ENCODE assay signal across 21 mouse cellular contexts in the genomic region with DNA sequence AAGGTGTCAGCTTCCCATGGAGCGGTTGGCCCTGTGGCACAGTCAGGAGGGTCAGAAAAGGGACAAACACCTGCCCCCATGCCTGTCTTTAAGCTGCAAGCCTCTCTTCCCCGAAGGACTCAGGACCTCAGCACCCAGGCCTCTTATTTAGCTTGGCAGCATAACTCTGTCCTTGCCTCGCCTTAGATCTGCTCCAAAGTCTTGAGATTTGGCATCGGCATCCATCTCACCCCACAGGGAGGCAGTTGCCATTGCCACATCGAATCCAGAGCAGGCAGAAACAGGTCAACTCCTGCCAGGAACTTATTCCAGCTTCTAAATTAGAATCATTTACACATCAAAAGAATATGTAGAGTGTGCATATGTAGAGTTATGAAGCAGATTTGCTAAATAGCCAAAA. TPM values are rescaled to one million over a fixed set of nuclear protein-coding genes. Genes with fewer than 3 reads are reported as not detected.
DNase-seq lines count a peak whose midpoint lies in the region; ATAC-seq lines count a peak whose summit lies in the region.
"Had no signal": no experiment of that assay in that cellular context is flagged by ENCODE, and none has a peak within 500 bp of the region (broad histone marks: within the 10 kb centered on the region; RNA-seq: fewer than 3 reads in every experiment).

No protein-coding gene starts in this region.

- no peak for ATAC-seq in hindbrain, embryonic 11.5 days (ENCODE audit: low FRiP score)
- no peak for ATAC-seq in hindbrain, embryonic 13.5 days (ENCODE audit: low FRiP score)
- ATAC-seq: forebrain, embryonic 14.5 days; inflammation-experienced regulatory T-cells, adult 6 months; lung, postnatal 0 days had no signal

- no peak overlapping the region for H3K4me2 ChIP-seq in hindbrain, embryonic 11.5 days (replicated peaks; ENCODE audit: low read depth, low read length)
- no peak overlapping the region for H3K4me2 ChIP-seq in hindbrain, embryonic 13.5 days
- H3K4me2 ChIP-seq: embryonic facial prominence, embryonic 12.5 days; liver, embryonic 13.5 days had no signal

- H3K4me1 ChIP-seq in hindbrain, embryonic 11.5 days (replicated peaks; ENCODE audit: control insufficient read depth, insufficient read depth, low read length) = peaks cover 3% of the 10 kb centered on the region; the same call in 1 of the 2 replicates
- H3K4me1 ChIP-seq in hindbrain, embryonic 13.5 days (replicated peaks) = peaks cover 20% of the 10 kb centered on the region
- H3K4me1 ChIP-seq: liver, embryonic 13.5 days had no signal

- peak overlapping the region; percentile 81 for H3K27ac ChIP-seq in hindbrain, embryonic 11.5 days (ENCODE audit: low read depth, low read length)
- H3K27ac ChIP-seq in hindbrain, embryonic 13.5 days = no peak overlapping the region
- H3K27ac ChIP-seq: embryonic facial prominence, embryonic 12.5 days; liver, embryonic 13.5 days had no signal

- no peaks in the 10 kb centered on the region for H3K9me3 ChIP-seq in hindbrain, embryonic 11.5 days (ENCODE audit: control insufficient read depth, low read length)
- no peaks in the 10 kb centered on the region for H3K9me3 ChIP-seq in hindbrain, embryonic 13.5 days
- H3K9me3 ChIP-seq: liver, embryonic 13.5 days had no signal

- 77% methylated on average over 5 of the region's 5 CpGs for WGBS in hindbrain, embryonic 11.5 days
- 69% methylated on average over 5 of the region's 5 CpGs for WGBS in hindbrain, embryonic 13.5 days

- H3K4me3 ChIP-seq in hindbrain, embryonic 11.5 days (ENCODE audit: low read depth, low read length) = no peak overlapping the region
- H3K4me3 ChIP-seq in hindbrain, embryonic 13.5 days = no peak overlapping the region
- H3K4me3 ChIP-seq: embryonic facial prominence, embryonic 12.5 days; liver, embryonic 13.5 days had no signal

- peak; percentile 7 to 26 for DNase-seq in cerebellum, postnatal 10 days
- no peak for DNase-seq in cerebellum, postnatal 25 days
- no peak for DNase-seq in hindbrain, embryonic 11.5 days (ENCODE audit: low spot score)
- peak; percentile 40 to 47 for DNase-seq in right cerebral cortex, postnatal 10 days (ENCODE audit: low spot score in 2 of 2)
- no peak for DNase-seq in right cerebral cortex, adult 2 months (ENCODE audit: low spot score in 2 of 2)
- DNase-seq in heart, postnatal 4 days = no peak
- no peak for DNase-seq in neural tube, embryonic 10.5 days (ENCODE audit: extremely low spot score, low spot score)
- DNase-seq: cerebellum, postnatal 14 days; liver, embryonic 13.5 days; thymus, postnatal 36 days had no signal

- H3K36me3 ChIP-seq in hindbrain, embryonic 11.5 days (ENCODE audit: control insufficient read depth, insufficient read depth, low read length) = no peaks in the 10 kb centered on the region
- no peaks in the 10 kb centered on the region for H3K36me3 ChIP-seq in hindbrain, embryonic 13.5 days
- H3K36me3 ChIP-seq: embryonic facial prominence, embryonic 12.5 days; liver, embryonic 13.5 days had no signal

- H3K9ac ChIP-seq in hindbrain, embryonic 11.5 days (ENCODE audit: low read depth, low read length) = no peak overlapping the region
- H3K9ac ChIP-seq in hindbrain, embryonic 13.5 days = no peak overlapping the region
- H3K9ac ChIP-seq: embryonic facial prominence, embryonic 12.5 days; liver, embryonic 13.5 days had no signal

- H3K27me3 ChIP-seq in hindbrain, embryonic 11.5 days (ENCODE audit: control insufficient read depth, insufficient read depth, low read length) = no peaks in the 10 kb centered on the region
- no peaks in the 10 kb centered on the region for H3K27me3 ChIP-seq in hindbrain, embryonic 13.5 days
- H3K27me3 ChIP-seq: embryonic facial prominence, embryonic 12.5 days; liver, embryonic 13.5 days had no signal

RNA-seq across cellular contexts. Expression of a gene that starts 22.8 kb away (rescaled TPM):
- not detected in 2 replicates for polyA plus RNA-seq in hindbrain, embryonic 11.5 days (2014; fragmentation: Nextera tagmentation; extraction: Ambion mirVana)
- polyA plus RNA-seq in hindbrain, embryonic 13.5 days (2015; fragmentation: Nextera tagmentation; extraction: Ambion mirVana) = not detected in 2 replicates
- total RNA-seq in heart, postnatal 4 days (2021) = not detected
- total RNA-seq: heart, adult 18-20 months; layer of hippocampus, adult 8-10 months; left cerebral cortex, postnatal 36 days had no signal
- polyA plus RNA-seq: embryonic facial prominence, embryonic 12.5 days; forebrain, embryonic 14.5 days; heart, postnatal 0 days; inflammation-experienced regulatory T-cells, adult 6 months; kidney, embryonic 14.5 days; liver, embryonic 13.5 days; lung, postnatal 0 days; stomach, embryonic 14.5 days had no signal

RNA-seq across cellular contexts. Expression of a gene that starts 30.3 kb away (rescaled TPM):
- 87.8 and 88.3 TPM in 2 replicates for polyA plus RNA-seq in hindbrain, embryonic 11.5 days (2014; fragmentation: Nextera tagmentation; extraction: Ambion mirVana)
- 33.9 and 39.4 TPM in 2 replicates for polyA plus RNA-seq in hindbrain, embryonic 13.5 days (2015; fragmentation: Nextera tagmentation; extraction: Ambion mirVana)
- total RNA-seq in heart, postnatal 4 days (2021) = 10 to 100 TPM; 30.0 to 31.1 TPM

RNA-seq across cellular contexts. Expression of a gene that starts 50.7 kb away (rescaled TPM):
- polyA plus RNA-seq in hindbrain, embryonic 11.5 days (2014; fragmentation: Nextera tagmentation; extraction: Ambion mirVana) = 858 and 879 TPM in 2 replicates
- 609 and 615 TPM in 2 replicates for polyA plus RNA-seq in hindbrain, embryonic 13.5 days (2015; fragmentation: Nextera tagmentation; extraction: Ambion mirVana)
- 100 to 1,000 TPM; 738 to 766 TPM for total RNA-seq in heart, postnatal 4 days (2021)

Comparison
In these comparisons a context has a peak if more than half of its experiments do, and no peak if none do; other contexts are left out.
1. DNase-seq: peak in cerebellum, postnatal 10 days (2 of 2) and right cerebral cortex, postnatal 10 days (2 of 2); none in cerebellum, postnatal 25 days (0 of 2), hindbrain, embryonic 11.5 days (single experiment), right cerebral cortex, adult 2 months (0 of 2), heart, postnatal 4 days (single experiment) and neural tube, embryonic 10.5 days (single experiment).